Mouse (Mus musculus): ENCODE results near the gene Fbxo40. TPM values are rescaled to one million over a fixed set of nuclear protein-coding genes. Genes with fewer than 3 reads are reported as not detected.

Gene Fbxo40
- polyA plus RNA-seq (2015; fragmentation: Nextera tagmentation; extraction: Ambion mirVana): 0.05 TPM in 1 of 2 replicates, not detected in the other

GRCm38 (mm10) chr16:36989999-36990625, at the start of gene Fbxo40:
Gene Fbxo40, minus strand, starts transcription at chr16:36990467.

GRCm38 (mm10) chr16:37011061-37011921, 21.0 kb upstream of the Fbxo40 start, which contains the start of gene Polq:
Gene Polq, plus strand, starts transcription at chr16:37011786.

GRCm38 (mm10) chr16:36934841-36935620, 55.2 kb downstream of the Fbxo40 start, which contains the start of gene Hcls1:
Gene Hcls1, plus strand, starts transcription at chr16:36934983.

Other genes with a start within 250 kb of the Fbxo40 start
- 0.93 and 1.4 TPM in 2 replicates for gene Slc15a2, start 205.5 kb downstream of the Fbxo40 start, polyA plus RNA-seq (2015; fragmentation: Nextera tagmentation; extraction: Ambion mirVana)
- 22.8 and 23.9 TPM in 2 replicates for gene Iqcb1, start 162.1 kb downstream of the Fbxo40 start, polyA plus RNA-seq (2015; fragmentation: Nextera tagmentation; extraction: Ambion mirVana)
- gene Eaf2, start 115.5 kb downstream of the Fbxo40 start, polyA plus RNA-seq (2015; fragmentation: Nextera tagmentation; extraction: Ambion mirVana): 5.2 and 5.9 TPM in 2 replicates
- 70.4 and 80.9 TPM in 2 replicates for gene Golgb1, start 115.3 kb downstream of the Fbxo40 start, polyA plus RNA-seq (2015; fragmentation: Nextera tagmentation; extraction: Ambion mirVana)
- 7.1 and 15.3 TPM in 2 replicates for gene Hcls1, start 55.5 kb downstream of the Fbxo40 start, polyA plus RNA-seq (2015; fragmentation: Nextera tagmentation; extraction: Ambion mirVana)
- 0.64 and 1.2 TPM in 2 replicates for gene Polq, start 21.3 kb upstream of the Fbxo40 start, polyA plus RNA-seq (2015; fragmentation: Nextera tagmentation; extraction: Ambion mirVana)